Mouse (Mus musculus): ENCODE data around the gene Filip1. TPM values are rescaled to one million over a fixed set of nuclear protein-coding genes. Genes with fewer than 3 reads are reported as not detected.
A peak's percentile ranks its signal among the peaks of the same experiment; 100 is the strongest.

The Filip1 gene
- polyA plus RNA-seq, 1 experiment = 1.1 TPM

GRCm38 (mm10) chr9:79965600-79966392, 46.9 kb downstream of the Filip1 start:
- Histone ChIP-seq H3K4me1 (ENCODE audit: control insufficient read depth, insufficient read depth, insufficient read length) (no peaks in the 10 kb centered on the region), H3K27me3 (ENCODE audit: control insufficient read depth, insufficient read depth, low read length) (no peaks in the 10 kb centered on the region), H3K27ac (ENCODE audit: insufficient read depth, low read length) (no peak overlapping the region), H3K4me3 (ENCODE audit: extremely low read depth, insufficient read depth, insufficient read length) (no peak overlapping the region), H3K36me3 (ENCODE audit: control insufficient read depth, insufficient read depth, low read length) (no peaks in the 10 kb centered on the region)
- DNase-seq (ENCODE audit: low read depth in 1 of 2, low spot score in 2 of 2) = no peak
- 84% methylated on average over 14 of the region's 14 CpGs for WGBS
- TF ChIP-seq CTCF (IDR thresholded peaks at IDR 0.05; ENCODE audit: extremely low read depth, insufficient read depth, insufficient read length, insufficient replicate concordance) (no peak), POLR2A (IDR thresholded peaks at IDR 0.05; ENCODE audit: low read depth, low read length) (no peak)

- Histone ChIP-seq H3K4me3 (ENCODE audit: extremely low read depth, insufficient read depth, insufficient read length) (no peak overlapping the region), H3K36me3 (ENCODE audit: control insufficient read depth, insufficient read depth, low read length) (no peaks in the 10 kb centered on the region), H3K27ac (ENCODE audit: insufficient read depth, low read length) (no peak overlapping the region), H3K4me1 (ENCODE audit: control insufficient read depth, insufficient read depth, insufficient read length) (no peaks in the 10 kb centered on the region), H3K27me3 (ENCODE audit: control insufficient read depth, insufficient read depth, low read length) (no peaks in the 10 kb centered on the region)
- no peak for DNase-seq (ENCODE audit: low read depth in 1 of 2, low spot score in 2 of 2)
- TF ChIP-seq POLR2A (IDR thresholded peaks at IDR 0.05; ENCODE audit: low read depth, low read length) = no peak
- TF ChIP-seq CTCF (IDR thresholded peaks at IDR 0.05; ENCODE audit: extremely low read depth, insufficient read depth, insufficient read length, insufficient replicate concordance) = no peak
- 83% methylated on average over 5 of the region's 5 CpGs for WGBS
Observed at GRCm38 (mm10) chr9:79965003-79965402, 47.6 kb downstream of the Filip1 start.

- DNase-seq (ENCODE audit: low read depth in 1 of 2, low spot score in 2 of 2) = no peak
- H3K27me3 ChIP-seq (ENCODE audit: control insufficient read depth, insufficient read depth, low read length) = no peaks in the 10 kb centered on the region
- no peaks in the 10 kb centered on the region for H3K4me1 ChIP-seq (ENCODE audit: control insufficient read depth, insufficient read depth, insufficient read length)
- no peak for TF ChIP-seq CTCF (IDR thresholded peaks at IDR 0.05; ENCODE audit: extremely low read depth, insufficient read depth, insufficient read length, insufficient replicate concordance)
- no peak for TF ChIP-seq POLR2A (IDR thresholded peaks at IDR 0.05; ENCODE audit: low read depth, low read length)
- no peak overlapping the region; the same call in 1 of the 2 replicates for H3K27ac ChIP-seq (ENCODE audit: insufficient read depth, low read length)
- WGBS = 56% methylated on average over 16 of the region's 16 CpGs
- no peaks in the 10 kb centered on the region for H3K36me3 ChIP-seq (ENCODE audit: control insufficient read depth, insufficient read depth, low read length)
- peak overlapping the region; percentile 27; the same call in 1 of the 2 replicates for H3K4me3 ChIP-seq (ENCODE audit: extremely low read depth, insufficient read depth, insufficient read length)
Observed at GRCm38 (mm10) chr9:79961630-79962285, 50.9 kb downstream of the Filip1 start.

- Histone ChIP-seq H3K4me1 (ENCODE audit: control insufficient read depth, insufficient read depth, insufficient read length) (no peaks in the 10 kb centered on the region), H3K4me3 (ENCODE audit: extremely low read depth, insufficient read depth, insufficient read length) (no peak overlapping the region), H3K27ac (ENCODE audit: insufficient read depth, low read length) (no peak overlapping the region), H3K27me3 (ENCODE audit: control insufficient read depth, insufficient read depth, low read length) (no peaks in the 10 kb centered on the region), H3K36me3 (ENCODE audit: control insufficient read depth, insufficient read depth, low read length) (no peaks in the 10 kb centered on the region)
- WGBS = 78% methylated on average over 6 of the region's 6 CpGs
- no peak for TF ChIP-seq CTCF (IDR thresholded peaks at IDR 0.05; ENCODE audit: extremely low read depth, insufficient read depth, insufficient read length, insufficient replicate concordance)
- no peak for TF ChIP-seq POLR2A (IDR thresholded peaks at IDR 0.05; ENCODE audit: low read depth, low read length)
- no peak for DNase-seq (ENCODE audit: low read depth in 1 of 2, low spot score in 2 of 2)
Observed at GRCm38 (mm10) chr9:79960453-79960852, 52.2 kb downstream of the Filip1 start.

GRCm38 (mm10) chr9:79958395-79958794, 54.3 kb downstream of the Filip1 start:
- WGBS = 84% methylated on average over 3 of the region's 3 CpGs

GRCm38 (mm10) chr9:79954944-79955343, 57.7 kb downstream of the Filip1 start:
- no peak overlapping the region for H3K4me3 ChIP-seq (ENCODE audit: extremely low read depth, insufficient read depth, insufficient read length)
- H3K27ac ChIP-seq (ENCODE audit: insufficient read depth, low read length) = no peak overlapping the region
- H3K36me3 ChIP-seq (ENCODE audit: control insufficient read depth, insufficient read depth, low read length) = no peaks in the 10 kb centered on the region
- 76% methylated on average over 5 of the region's 5 CpGs for WGBS
- no peaks in the 10 kb centered on the region for H3K27me3 ChIP-seq (ENCODE audit: control insufficient read depth, insufficient read depth, low read length)
- TF ChIP-seq POLR2A (IDR thresholded peaks at IDR 0.05; ENCODE audit: low read depth, low read length) = no peak
- TF ChIP-seq CTCF (IDR thresholded peaks at IDR 0.05; ENCODE audit: extremely low read depth, insufficient read depth, insufficient read length, insufficient replicate concordance) = no peak
- no peak for DNase-seq (ENCODE audit: low read depth in 1 of 2, low spot score in 2 of 2)
- peaks cover 5% of the 10 kb centered on the region; the same call in 1 of the 2 replicates for H3K4me1 ChIP-seq (ENCODE audit: control insufficient read depth, insufficient read depth, insufficient read length)

More at GRCm38 (mm10) chr9:79958395-79958794, 54.3 kb downstream of the Filip1 start:
- DNase-seq (ENCODE audit: low read depth in 1 of 2, low spot score in 2 of 2) = no peak
- no peak for TF ChIP-seq POLR2A (IDR thresholded peaks at IDR 0.05; ENCODE audit: low read depth, low read length)
- no peak for TF ChIP-seq CTCF (IDR thresholded peaks at IDR 0.05; ENCODE audit: extremely low read depth, insufficient read depth, insufficient read length, insufficient replicate concordance)
- Histone ChIP-seq H3K36me3 (ENCODE audit: control insufficient read depth, insufficient read depth, low read length) (no peaks in the 10 kb centered on the region), H3K4me3 (ENCODE audit: extremely low read depth, insufficient read depth, insufficient read length) (no peak overlapping the region), H3K4me1 (ENCODE audit: control insufficient read depth, insufficient read depth, insufficient read length) (no peaks in the 10 kb centered on the region), H3K27me3 (ENCODE audit: control insufficient read depth, insufficient read depth, low read length) (no peaks in the 10 kb centered on the region), H3K27ac (ENCODE audit: insufficient read depth, low read length) (no peak overlapping the region)

Measured in spleen, adult 2 months (tissue).